Mouse (Mus musculus) testis, postnatal 10 days (tissue): Measurements from ENCODE around the gene Asap2.

Experiments
- DNase-seq: peaks from one replicate; pipeline ENCODE4 v3.0.0; 2021; ENCODE audit warnings: low spot score

Gene Asap2

DNA sequence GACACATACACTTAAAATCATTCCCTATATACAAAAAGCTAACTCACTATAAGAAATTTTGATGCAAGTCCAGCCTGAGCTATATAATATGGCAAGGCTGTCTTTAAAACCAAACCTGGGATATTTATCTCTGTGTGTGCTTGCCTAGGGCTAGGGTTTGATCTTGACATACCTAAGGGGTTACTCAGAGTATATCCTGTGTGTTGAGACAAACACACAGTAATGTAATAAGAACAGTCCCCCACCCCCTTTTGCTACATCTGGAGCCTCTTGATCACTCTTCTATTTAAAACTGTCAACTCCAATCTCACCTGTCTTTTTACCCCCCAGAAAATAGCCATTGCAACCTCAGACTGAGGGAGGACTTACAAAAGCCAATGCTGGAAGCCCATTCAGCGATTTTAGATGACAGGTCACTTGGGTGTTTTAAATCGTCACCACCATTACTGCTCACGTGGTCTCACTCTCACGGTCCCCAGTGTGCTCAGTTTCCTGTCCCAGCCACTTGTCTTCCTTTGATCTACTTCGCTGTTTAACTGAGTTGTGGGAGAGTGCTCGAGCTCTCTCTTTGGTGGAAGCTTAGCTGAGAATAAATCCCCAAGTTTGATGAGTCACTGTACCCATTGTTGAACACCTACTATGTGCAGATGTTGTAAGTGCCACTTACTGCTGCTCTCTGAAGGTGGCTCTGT is 176.8 kb downstream of the Asap2 start:
- DNase-seq: no peak

DNA sequence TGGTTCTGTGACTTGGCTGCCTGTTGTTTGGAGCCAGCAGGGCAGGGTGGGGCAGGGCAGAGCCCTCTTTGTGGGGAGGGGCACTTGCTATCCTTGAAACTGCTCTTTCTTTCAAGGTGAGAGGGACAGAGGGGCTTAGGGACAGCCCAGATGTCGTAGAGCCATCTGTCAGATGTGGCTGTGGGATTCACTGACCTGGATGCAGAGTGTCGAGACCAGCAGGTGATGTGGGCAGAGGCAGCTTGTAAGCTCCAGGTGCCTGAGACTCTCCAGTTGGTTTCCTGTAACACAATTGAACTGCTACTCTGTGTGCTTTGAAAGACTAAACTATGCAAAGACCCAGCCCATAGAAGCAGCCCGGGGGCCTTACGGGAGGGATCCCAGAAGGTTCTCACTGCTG is 177.5 kb downstream of the Asap2 start:
- DNase-seq: no peak

DNA sequence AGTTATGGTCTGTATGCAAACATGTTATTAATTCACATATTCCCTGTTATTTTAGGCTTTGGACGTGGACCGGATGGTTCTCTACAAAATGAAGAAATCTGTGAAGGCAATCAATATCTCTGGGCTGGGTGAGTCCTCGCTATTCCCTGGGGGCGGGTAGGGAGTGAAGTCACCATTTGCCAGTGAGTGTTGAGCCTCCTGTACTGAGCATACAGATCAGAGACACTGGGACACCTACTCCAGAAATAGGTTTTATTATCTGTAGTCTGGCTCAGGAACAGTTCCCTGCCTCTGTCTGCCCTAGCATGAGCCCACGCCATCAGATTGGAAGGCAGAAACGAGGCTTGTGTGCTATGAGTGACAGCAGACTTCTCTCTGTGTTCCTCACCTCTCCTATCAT is 177.9 kb downstream of the Asap2 start:
- no peak for DNase-seq

GRCm38 (mm10) chr12:21171776-21172490 is 181.7 kb downstream of the Asap2 start:
- no peak for DNase-seq

- no peak for DNase-seq
Observed at GRCm38 (mm10) chr12:21173847-21174412, 183.7 kb downstream of the Asap2 start.

DNA sequence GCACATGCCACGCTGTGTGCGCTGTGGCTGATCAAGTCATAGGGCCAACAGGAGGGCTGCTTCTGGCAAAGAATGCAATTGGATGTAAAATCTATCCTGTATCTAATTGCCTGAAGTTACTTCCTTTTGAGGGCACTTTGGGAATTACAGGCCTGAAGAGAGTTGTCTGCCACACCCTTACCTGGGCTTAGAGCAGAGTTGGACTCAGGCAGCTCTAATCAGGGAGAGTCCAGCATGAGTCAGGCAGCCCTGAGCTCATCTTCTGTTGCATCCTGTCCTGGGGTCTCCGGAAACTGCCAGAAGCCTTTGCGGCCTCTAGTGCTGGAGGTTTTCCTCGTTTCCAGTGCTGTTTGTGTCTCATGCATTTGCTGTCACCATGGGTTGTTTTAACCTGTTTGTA is 186.1 kb downstream of the Asap2 start:
- DNase-seq: no peak

DNA sequence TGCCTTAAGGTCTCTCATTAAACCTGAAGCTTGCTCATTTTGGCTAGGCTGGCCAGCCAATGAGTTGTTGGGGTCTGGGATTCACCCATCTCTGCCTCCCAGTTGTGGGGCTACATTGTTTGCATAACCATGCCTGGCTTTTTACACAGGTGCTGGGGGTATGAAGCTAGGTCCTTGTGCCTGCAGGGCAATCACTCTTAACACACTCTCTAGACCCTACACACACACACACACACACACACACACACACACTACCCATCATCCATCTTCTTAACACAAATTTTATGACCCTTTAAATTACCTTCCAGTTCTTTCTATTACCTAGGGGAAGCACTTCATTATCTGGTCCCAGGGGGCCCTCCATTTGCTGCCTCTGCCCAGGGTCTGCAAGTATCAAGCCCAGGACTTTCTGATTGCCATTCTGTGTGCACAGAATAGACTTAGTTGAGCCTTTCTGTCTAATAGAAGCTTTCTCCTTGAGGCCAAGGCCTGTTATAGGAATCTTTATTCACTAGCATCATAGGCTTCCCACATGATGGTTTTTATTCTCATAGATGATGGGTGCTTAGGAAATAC is 187.0 kb downstream of the Asap2 start:
- no peak for DNase-seq

- DNase-seq: no peak
Observed at GRCm38 (mm10) chr12:21180091-21180490, 189.8 kb downstream of the Asap2 start.

DNA sequence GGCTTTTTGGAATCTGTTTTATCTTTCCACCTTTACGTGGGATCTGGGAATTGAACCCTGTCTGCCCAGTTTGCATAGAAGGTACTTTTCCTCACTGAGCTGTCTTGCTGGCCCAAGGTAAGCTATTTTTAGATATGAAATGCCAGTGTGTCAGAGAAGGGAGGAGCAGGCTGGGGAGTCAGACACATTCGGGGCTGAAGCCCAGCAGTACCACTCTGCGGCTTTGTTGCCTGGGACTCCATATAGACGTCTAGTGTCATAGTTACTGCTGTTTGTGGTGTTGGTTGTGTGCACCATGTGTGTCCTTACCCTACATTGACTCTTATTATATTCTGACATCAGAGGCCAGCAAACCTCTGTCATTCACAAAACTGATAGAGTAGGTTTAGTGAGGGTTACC is 192.5 kb downstream of the Asap2 start:
- no peak for DNase-seq

DNA sequence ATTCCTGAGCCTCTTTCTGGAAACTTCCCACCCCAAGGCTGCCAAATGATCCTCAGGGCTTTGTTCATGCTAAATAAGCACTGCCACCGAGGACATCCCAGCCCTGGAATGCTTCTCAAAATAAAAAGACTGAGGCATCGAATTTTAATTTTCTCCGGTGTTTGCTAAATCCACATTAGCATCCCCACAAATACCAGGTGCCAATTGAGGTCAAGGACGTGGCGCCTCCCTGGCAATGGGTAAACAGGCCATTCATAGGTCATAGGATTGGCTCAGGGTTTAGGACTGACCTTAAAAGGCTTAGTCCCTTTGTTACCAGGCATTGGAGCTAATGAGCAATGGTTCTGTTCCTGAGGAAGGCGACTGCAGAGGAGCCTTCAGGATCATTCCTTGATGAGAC is 193.1 kb downstream of the Asap2 start:
- DNase-seq: no peak

GRCm38 (mm10) chr12:21186145-21186544 is 195.9 kb downstream of the Asap2 start:
- no peak for DNase-seq

- DNase-seq: peak; percentile 68
Observed at GRCm38 (mm10) chr12:21188880-21189279, 198.6 kb downstream of the Asap2 start.

DNA sequence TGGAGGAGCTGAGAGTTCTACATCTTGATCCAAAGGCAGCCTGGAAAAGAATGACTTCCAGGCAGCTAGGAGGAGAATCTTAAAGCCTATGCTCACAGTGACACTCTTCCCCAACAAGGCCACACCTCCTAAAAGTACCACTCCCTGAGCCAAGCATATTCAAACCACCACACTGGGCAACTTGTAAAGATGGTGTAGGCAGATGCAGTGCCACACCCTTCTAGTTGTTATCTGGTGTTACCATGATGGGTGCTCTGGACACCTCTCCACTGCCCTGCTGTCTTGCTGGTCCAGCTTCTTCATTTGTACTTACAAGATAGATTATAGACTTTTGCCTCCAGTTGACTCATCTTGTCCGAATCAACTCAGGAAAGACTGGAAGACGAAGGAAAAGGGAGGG is 201.3 kb downstream of the Asap2 start:
- no peak for DNase-seq

GRCm38 (mm10) chr12:21195497-21195896 is 205.2 kb downstream of the Asap2 start:
- DNase-seq: no peak

- no peak for DNase-seq
Observed at GRCm38 (mm10) chr12:21196420-21196819, 206.2 kb downstream of the Asap2 start.

- DNase-seq: no peak
Observed at GRCm38 (mm10) chr12:21200613-21201012, 210.4 kb downstream of the Asap2 start.

- no peak for DNase-seq
Observed at GRCm38 (mm10) chr12:21201485-21202269, 211.4 kb downstream of the Asap2 start.

GRCm38 (mm10) chr12:21204701-21205312 is 214.5 kb downstream of the Asap2 start:
- DNase-seq: peak; percentile 63

- no peak for DNase-seq
Observed at GRCm38 (mm10) chr12:21205799-21206198, 215.5 kb downstream of the Asap2 start.

GRCm38 (mm10) chr12:21207422-21207821 is 217.2 kb downstream of the Asap2 start:
- DNase-seq: no peak

- no peak for DNase-seq
Observed at GRCm38 (mm10) chr12:21208172-21208795, 218.0 kb downstream of the Asap2 start.
